Mouse (Mus musculus): ENCODE measurements at regions not wholly inside any gene's neighbourhood (a gene's known extent, or its start where the extent isn't known, plus 50 kb on each side); places are given as distances from the start of the nearest gene placed in this dataset.

- in situ Hi-C loops (cut with MboI, MseI) = loop anchor here (25.0 kb wide), 1 partner anchor 1130 kb away; no protein-coding TSS in a partner anchor
Measured at GRCm38 (mm10) chrX:154717526-154717925, 138.4 kb upstream of the Samt2 start.

- in situ Hi-C loops (cut with MboI, MseI) = loop anchor here (25.0 kb wide), 1 partner anchor 1126 kb away; no protein-coding TSS in a partner anchor
Measured at GRCm38 (mm10) chrX:154713641-154714255, 134.6 kb upstream of the Samt2 start.

- in situ Hi-C loops (cut with MboI, MseI) = loop anchor here (25.0 kb wide), 1 partner anchor 1125 kb away; no protein-coding TSS in a partner anchor
Measured at GRCm38 (mm10) chrX:154712576-154712975, 133.4 kb upstream of the Samt2 start.

DNA sequence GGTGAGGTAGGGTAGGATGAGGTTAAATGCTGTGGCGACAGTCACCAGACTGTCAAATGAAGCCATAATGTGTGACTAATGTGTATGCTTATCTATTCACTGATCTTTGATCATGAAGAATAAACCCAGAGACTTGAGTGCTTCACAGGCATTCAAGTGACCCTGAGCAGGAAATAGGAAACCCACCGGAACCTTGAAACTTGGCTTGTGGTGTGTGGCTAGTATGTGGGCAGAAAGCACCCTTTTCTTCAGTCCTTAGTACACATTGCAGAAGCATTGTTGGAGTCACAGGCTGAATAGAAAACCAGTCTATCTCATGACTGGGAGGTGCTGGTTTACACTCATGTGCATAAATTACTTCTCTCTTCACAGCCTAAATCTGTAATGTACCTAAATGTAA is 91.4 kb upstream of the Samt2 start:
- in situ Hi-C loops (cut with MboI, MseI) = loop anchor here (5.0 kb wide), 1 partner anchor 1838 kb away; no protein-coding TSS in a partner anchor
